Mouse (Mus musculus): Measurements from ENCODE around the gene Ypel5. TPM values are rescaled to one million over a fixed set of nuclear protein-coding genes. Genes with fewer than 3 reads are reported as not detected.

The Ypel5 gene
- total and polyA plus RNA-seq, 3 experiments, result 12.3 to 78.9 (median 54.6) TPM

Other genes with a start within 250 kb of the Ypel5 start
- under 1 TPM; 0.06 to 0.07 TPM for gene Alk, start 231.8 kb upstream of the Ypel5 start, total RNA-seq (2021)
- 0.01 and 0.02 TPM in 2 replicates for gene Alk, start 231.8 kb upstream of the Ypel5 start, polyA plus RNA-seq (2012; rRNA removed)
- gene Lbh, start 81.9 kb downstream of the Ypel5 start, total RNA-seq (2021), result 10 to 100 TPM; 22.0 to 53.6 TPM
- 25.8 and 26.3 TPM in 2 replicates for gene Lbh, start 81.9 kb downstream of the Ypel5 start, polyA plus RNA-seq (2012; rRNA removed)

Data from adrenal gland, adult 2 months (tissue).